Mouse (Mus musculus) forelimb bud, embryonic 11.5 days (tissue): ENCODE measurements around the gene Arhgap35.

Experiments used
- DNase-seq: peaks from one replicate; pipeline ENCODE4 v3.0.0-alpha.2; 2012; ENCODE audit warnings: low read depth, low spot score

Arhgap35 gene

GRCm38 (mm10) chr7:16466565-16466964 is 148.2 kb downstream of the Arhgap35 start:
- peak; percentile 46 for DNase-seq

- no peak for DNase-seq
Measured at GRCm38 (mm10) chr7:16465568-16465967, 149.2 kb downstream of the Arhgap35 start.

- DNase-seq = peak; percentile 75
Measured at GRCm38 (mm10) chr7:16465160-16465559, 149.6 kb downstream of the Arhgap35 start.

GRCm38 (mm10) chr7:16463214-16463613 is 151.6 kb downstream of the Arhgap35 start:
- DNase-seq = peak; percentile 86

- no peak for DNase-seq
Measured at GRCm38 (mm10) chr7:16461705-16462104, 153.1 kb downstream of the Arhgap35 start.

- DNase-seq = no peak
Measured at GRCm38 (mm10) chr7:16461151-16461550, 153.6 kb downstream of the Arhgap35 start.

- no peak for DNase-seq
Measured at GRCm38 (mm10) chr7:16460566-16460965, 154.2 kb downstream of the Arhgap35 start.

GRCm38 (mm10) chr7:16456289-16456688 is 158.5 kb downstream of the Arhgap35 start:
- DNase-seq = no peak

GRCm38 (mm10) chr7:16455016-16455415 is 159.8 kb downstream of the Arhgap35 start:
- no peak for DNase-seq

GRCm38 (mm10) chr7:16453118-16453711 is 161.6 kb downstream of the Arhgap35 start:
- peak; percentile 74 for DNase-seq

- peak; percentile 93 for DNase-seq
Measured at GRCm38 (mm10) chr7:16452587-16453073, 162.2 kb downstream of the Arhgap35 start, which contains the start of gene Tmem160. Gene Tmem160 (plus strand): TSS chr7:16452779.

- DNase-seq = no peak
Measured at GRCm38 (mm10) chr7:16451656-16452055, 163.1 kb downstream of the Arhgap35 start.
